Mouse (Mus musculus): ENCODE measurements around the gene Celsr2. TPM values are rescaled to one million over a fixed set of nuclear protein-coding genes. Genes with fewer than 3 reads are reported as not detected.

Gene Celsr2
- polyA plus RNA-seq, 1 experiment from 2014 or later = 2.5 TPM

Other genes starting within 250 kb of the Celsr2 start
- gene Amigo1, start 229.2 kb downstream of the Celsr2 start, polyA plus RNA-seq (2014; fragmentation: Nextera tagmentation; extraction: Ambion mirVana) = 0.88 and 1.5 TPM in 2 replicates
- gene Cyb561d1, start 214.3 kb downstream of the Celsr2 start, polyA plus RNA-seq (2014; fragmentation: Nextera tagmentation; extraction: Ambion mirVana) = 2.3 and 2.8 TPM in 2 replicates
- gene Atxn7l2, start 204.6 kb downstream of the Celsr2 start, polyA plus RNA-seq (2014; fragmentation: Nextera tagmentation; extraction: Ambion mirVana) = 8.7 and 8.9 TPM in 2 replicates
- 0.05 and 0.08 TPM in 2 replicates for gene Sypl2, start 188.9 kb downstream of the Celsr2 start, polyA plus RNA-seq (2014; fragmentation: Nextera tagmentation; extraction: Ambion mirVana)
- 335 and 351 TPM in 2 replicates for gene Psma5, start 158.6 kb downstream of the Celsr2 start, polyA plus RNA-seq (2014; fragmentation: Nextera tagmentation; extraction: Ambion mirVana)
- 10.6 and 11.9 TPM in 2 replicates for gene Sort1, start 131.5 kb downstream of the Celsr2 start, polyA plus RNA-seq (2014; fragmentation: Nextera tagmentation; extraction: Ambion mirVana)
- 0.47 and 1.2 TPM in 2 replicates for gene Mybphl, start 50.6 kb downstream of the Celsr2 start, polyA plus RNA-seq (2014; fragmentation: Nextera tagmentation; extraction: Ambion mirVana)
- 33.2 and 34.0 TPM in 2 replicates for gene Psrc1, start 31.7 kb downstream of the Celsr2 start, polyA plus RNA-seq (2014; fragmentation: Nextera tagmentation; extraction: Ambion mirVana)
- 194 and 199 TPM in 2 replicates for gene Sars, start 29.7 kb upstream of the Celsr2 start, polyA plus RNA-seq (2014; fragmentation: Nextera tagmentation; extraction: Ambion mirVana)
- gene 1700013F07Rik, start 118.6 kb upstream of the Celsr2 start, polyA plus RNA-seq (2014; fragmentation: Nextera tagmentation; extraction: Ambion mirVana) = not detected in 2 replicates
- gene 5330417C22Rik, start 121.0 kb upstream of the Celsr2 start, polyA plus RNA-seq (2014; fragmentation: Nextera tagmentation; extraction: Ambion mirVana) = 0.10 and 0.23 TPM in 2 replicates
- 23.0 and 27.7 TPM in 2 replicates for gene Tmem167b, start 146.9 kb upstream of the Celsr2 start, polyA plus RNA-seq (2014; fragmentation: Nextera tagmentation; extraction: Ambion mirVana)
- 21.7 and 23.2 TPM in 2 replicates for gene Taf13, start 156.1 kb upstream of the Celsr2 start, polyA plus RNA-seq (2014; fragmentation: Nextera tagmentation; extraction: Ambion mirVana)
- 3.8 and 4.5 TPM in 2 replicates for gene Wdr47, start 175.7 kb upstream of the Celsr2 start, polyA plus RNA-seq (2014; fragmentation: Nextera tagmentation; extraction: Ambion mirVana)
- gene Clcc1, start 238.4 kb upstream of the Celsr2 start, polyA plus RNA-seq (2014; fragmentation: Nextera tagmentation; extraction: Ambion mirVana) = 65.4 and 69.9 TPM in 2 replicates